Mouse (Mus musculus) megakaryocyte, embryonic 14.5 days (primary cell): Measurements from ENCODE around the gene S100a1.

Source experiments
- FLI1 ChIP-seq: IDR thresholded peaks from 2 replicates; pipeline ENCODE4 v1.6.1; 2012; ENCODE audit warnings: low read length, inconsistent platforms, mixed read lengths
- GATA1 ChIP-seq: IDR thresholded peaks from 3 replicates; pipeline ENCODE4 v1.6.1; 2012; ENCODE audit warnings: mixed read lengths, low read length, inconsistent platforms, borderline replicate concordance

DNA sequence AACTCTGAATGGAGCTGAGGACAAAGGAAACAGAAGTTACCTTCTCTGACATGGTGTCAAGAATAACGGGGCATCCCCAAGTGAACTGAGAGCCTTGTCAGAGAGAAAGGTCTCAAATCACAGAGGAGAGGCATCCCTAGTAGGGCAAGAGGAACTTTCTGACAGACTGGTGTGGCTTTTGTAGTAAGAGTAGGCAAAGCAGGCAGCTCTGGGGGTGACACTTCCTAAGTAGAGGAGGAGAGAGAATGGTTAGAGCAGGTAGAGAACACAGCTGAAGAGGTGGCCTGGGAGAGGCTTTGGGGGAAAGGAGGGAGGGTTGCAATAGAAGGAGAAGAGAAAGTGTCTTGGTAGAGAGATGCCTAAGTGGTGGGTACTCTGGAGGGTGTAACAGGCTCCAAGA, 21.3 kb upstream of the S100a1 start:
- no peak for TF ChIP-seq FLI1
- no peak for TF ChIP-seq GATA1
